In genomic region chr1:128416584-128417532, GRCm38 (mm10) we compare ENCODE assay signal across 8 mouse cellular contexts. TPM values are rescaled to one million over a fixed set of nuclear protein-coding genes. Genes with fewer than 3 reads are reported as not detected.
DNase-seq lines count a peak whose midpoint lies in the region; ATAC-seq lines count a peak whose summit lies in the region.

TSS of gene Dars (minus strand) at chr1:128417368.

- peak; percentile 94 for ATAC-seq in erythroid progenitor cell, adult 5-6 weeks (replicated peaks; ENCODE audit: low FRiP score, poor library complexity, severe bottlenecking)
- peak; percentile 85 for ATAC-seq in heart, embryonic 13.5 days (ENCODE audit: extremely low read depth, insufficient number of reproducible peaks, low FRiP score, low TSS enrichment)
- peak; percentile 86 for ATAC-seq in liver, embryonic 12.5 days
- ATAC-seq in stomach, embryonic 15.5 days (ENCODE audit: insufficient read depth, low FRiP score, low read depth), result peak; percentile 91

- H3K4me2 ChIP-seq in heart, embryonic 13.5 days, result peak within 1 kb of the TSS; percentile 83
- H3K4me2 ChIP-seq in liver, embryonic 12.5 days, result peak within 1 kb of the TSS; percentile 72
- peak within 1 kb of the TSS; percentile 54 for H3K4me2 ChIP-seq in stomach, embryonic 15.5 days

- peak; percentile 94 for DNase-seq in CD4-positive helper T cell, adult 2 months (ENCODE audit: low read depth, low spot score)
- peak; percentile 72 for DNase-seq in brain, embryonic 18.5 days (ENCODE audit: low read depth, low spot score)
- peak; percentile 96 for DNase-seq in kidney, postnatal 10 days
- DNase-seq in natural killer cell, adult 2 months (ENCODE audit: low spot score in 2 of 2), result peak; percentile 92 to 95

- peaks cover 24% of the 10 kb centered on the region for H3K36me3 ChIP-seq in heart, embryonic 13.5 days
- peaks cover 24% of the 10 kb centered on the region for H3K36me3 ChIP-seq in liver, embryonic 12.5 days
- H3K36me3 ChIP-seq in stomach, embryonic 15.5 days, result peaks cover 8% of the 10 kb centered on the region; the same call in 1 of the 2 replicates

- H3K4me3 ChIP-seq in heart, embryonic 13.5 days, result peak within 1 kb of the TSS; percentile 98
- peak within 1 kb of the TSS; percentile 80 for H3K4me3 ChIP-seq in liver, embryonic 12.5 days
- H3K4me3 ChIP-seq in stomach, embryonic 15.5 days (replicated peaks), result peak within 1 kb of the TSS; percentile 76

- H3K27me3 ChIP-seq in heart, embryonic 13.5 days (replicated peaks), result no peaks in the 10 kb centered on the region
- 0 out of 2 replicates have a peak, but pooled peaks cover 4% of the 10 kb centered on the region for H3K27me3 ChIP-seq in liver, embryonic 12.5 days (replicated peaks)
- H3K27me3 ChIP-seq in stomach, embryonic 15.5 days (replicated peaks), result no peaks in the 10 kb centered on the region

- peaks cover 8% of the 10 kb centered on the region for H3K4me1 ChIP-seq in heart, embryonic 13.5 days
- peaks cover 13% of the 10 kb centered on the region for H3K4me1 ChIP-seq in liver, embryonic 12.5 days
- H3K4me1 ChIP-seq in stomach, embryonic 15.5 days, result no peaks in the 10 kb centered on the region

- peak within 1 kb of the TSS; percentile 97 for H3K9ac ChIP-seq in heart, embryonic 13.5 days
- peak within 1 kb of the TSS; percentile 96 for H3K9ac ChIP-seq in liver, embryonic 12.5 days
- H3K9ac ChIP-seq in stomach, embryonic 15.5 days, result peak within 1 kb of the TSS; percentile 85

- no peaks in the 10 kb centered on the region for H3K9me3 ChIP-seq in heart, embryonic 13.5 days
- no peaks in the 10 kb centered on the region for H3K9me3 ChIP-seq in liver, embryonic 12.5 days (replicated peaks)
- H3K9me3 ChIP-seq in stomach, embryonic 15.5 days, result no peaks in the 10 kb centered on the region

- peak within 1 kb of the TSS; percentile 97 for H3K27ac ChIP-seq in heart, embryonic 13.5 days (replicated peaks)
- peak within 1 kb of the TSS; percentile 91 for H3K27ac ChIP-seq in liver, embryonic 12.5 days
- peak within 1 kb of the TSS; percentile 95 for H3K27ac ChIP-seq in stomach, embryonic 15.5 days

- under 1% methylated on average over 67 of the region's 68 CpGs for WGBS in heart, embryonic 13.5 days
- WGBS in liver, embryonic 12.5 days (ENCODE audit: insufficient replicate concordance), result under 1% methylated on average over 68 of the region's 68 CpGs
- WGBS in stomach, embryonic 15.5 days, result under 1% methylated on average over 68 of the region's 68 CpGs

RNA-seq across cellular contexts. Expression of gene Dars, which starts in this region (rescaled TPM):
- 25.2 and 66.7 TPM in 2 replicates for total RNA-seq in erythroid progenitor cell, adult 5-6 weeks (2015; ENCODE audit: low replicate concordance)
- total RNA-seq in erythroid progenitor cell, adult 5-6 weeks (2017; ENCODE audit: low replicate concordance), result 42.2 and 45.6 TPM in 2 replicates
- polyA plus RNA-seq in heart, embryonic 13.5 days (2015; fragmentation: Nextera tagmentation; extraction: Ambion mirVana), result 98.5 and 99.1 TPM in 2 replicates
- polyA plus RNA-seq in liver, embryonic 12.5 days (2016; fragmentation: Nextera tagmentation; extraction: Ambion mirVana), result 161 and 166 TPM in 2 replicates
- polyA plus RNA-seq in stomach, embryonic 15.5 days (2015; fragmentation: Nextera tagmentation; extraction: Ambion mirVana), result 157 and 180 TPM in 2 replicates

Comparison
In these comparisons a context has a peak if more than half of its experiments do, and no peak if none do; other contexts are left out.
1. Peak in every context shown above with its lines: DNase-seq, ATAC-seq, H3K4me3 ChIP-seq and H3K27ac ChIP-seq.